Mouse (Mus musculus) right cerebral cortex, postnatal 36 days (tissue): ENCODE results near the gene Samm50.

Source experiments
- DNase-seq, 2 experiments: peaks; one replicate each; pipeline ENCODE4 v3.0.0; 2022; ENCODE audit warnings: low spot score in 2 of 2, mixed read lengths in 1 of 2

The Samm50 gene

GRCm38 (mm10) chr15:84210941-84211340, 18.9 kb downstream of the Samm50 start:
- DNase-seq, result no peak

DNA sequence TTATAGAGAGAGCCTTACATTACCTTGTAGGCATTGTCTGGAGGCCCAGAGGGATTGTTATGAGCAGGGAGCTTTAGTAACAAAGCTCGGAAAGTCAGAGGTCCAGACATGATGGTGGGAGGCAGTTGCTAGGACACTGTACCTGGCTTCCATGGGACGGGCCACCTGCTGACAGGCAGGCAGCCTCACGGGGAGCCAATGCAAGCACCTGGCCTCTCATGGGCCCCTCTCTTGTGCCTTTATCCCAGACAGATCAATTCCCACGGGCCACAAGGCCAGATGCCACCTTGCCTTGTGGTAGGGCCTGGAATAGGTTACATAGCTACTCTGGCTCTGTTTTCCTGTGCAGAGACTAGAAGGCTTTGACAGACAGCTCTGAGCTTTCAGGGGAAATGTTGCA, 19.5 kb downstream of the Samm50 start:
- no peak for DNase-seq

- peak; percentile 70 to 73 for DNase-seq
Measured at GRCm38 (mm10) chr15:84212031-84212755, 20.2 kb downstream of the Samm50 start.

- DNase-seq, result no peak
Measured at GRCm38 (mm10) chr15:84212756-84213105, 20.7 kb downstream of the Samm50 start.

DNA sequence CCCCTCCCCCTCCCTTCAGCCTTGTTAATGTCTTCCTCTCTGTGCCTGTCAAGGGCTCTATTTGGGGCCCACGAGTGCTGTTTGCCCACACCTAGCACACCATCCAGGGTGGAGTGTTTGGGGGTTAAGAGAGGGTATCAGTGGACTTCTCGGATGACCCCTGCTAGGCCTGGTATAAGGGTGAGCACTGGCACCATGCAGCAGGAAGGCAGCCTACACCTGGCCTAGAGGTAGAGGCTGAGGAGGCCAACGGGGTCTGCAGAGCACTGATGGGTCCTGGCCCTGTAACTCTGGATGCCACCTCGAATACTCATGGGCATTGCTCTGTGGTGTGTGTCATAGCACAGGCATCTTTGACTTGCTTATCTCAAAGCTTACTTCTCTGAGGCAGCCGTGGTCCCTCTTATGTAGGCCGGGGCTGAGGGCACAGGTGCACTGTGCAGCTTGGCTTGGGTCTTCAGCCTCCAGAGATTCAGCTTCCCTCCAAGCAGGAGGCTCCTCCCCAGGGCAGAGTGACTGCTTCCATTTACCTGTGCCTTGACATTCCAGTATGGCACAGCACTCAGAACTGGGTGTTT, 21.2 kb downstream of the Samm50 start:
- no peak for DNase-seq

GRCm38 (mm10) chr15:84214476-84214875, 22.4 kb downstream of the Samm50 start:
- DNase-seq, result no peak

GRCm38 (mm10) chr15:84215273-84215672, 23.2 kb downstream of the Samm50 start:
- no peak for DNase-seq

- DNase-seq, result no peak
Measured at GRCm38 (mm10) chr15:84216026-84216425, 24.0 kb downstream of the Samm50 start.

DNA sequence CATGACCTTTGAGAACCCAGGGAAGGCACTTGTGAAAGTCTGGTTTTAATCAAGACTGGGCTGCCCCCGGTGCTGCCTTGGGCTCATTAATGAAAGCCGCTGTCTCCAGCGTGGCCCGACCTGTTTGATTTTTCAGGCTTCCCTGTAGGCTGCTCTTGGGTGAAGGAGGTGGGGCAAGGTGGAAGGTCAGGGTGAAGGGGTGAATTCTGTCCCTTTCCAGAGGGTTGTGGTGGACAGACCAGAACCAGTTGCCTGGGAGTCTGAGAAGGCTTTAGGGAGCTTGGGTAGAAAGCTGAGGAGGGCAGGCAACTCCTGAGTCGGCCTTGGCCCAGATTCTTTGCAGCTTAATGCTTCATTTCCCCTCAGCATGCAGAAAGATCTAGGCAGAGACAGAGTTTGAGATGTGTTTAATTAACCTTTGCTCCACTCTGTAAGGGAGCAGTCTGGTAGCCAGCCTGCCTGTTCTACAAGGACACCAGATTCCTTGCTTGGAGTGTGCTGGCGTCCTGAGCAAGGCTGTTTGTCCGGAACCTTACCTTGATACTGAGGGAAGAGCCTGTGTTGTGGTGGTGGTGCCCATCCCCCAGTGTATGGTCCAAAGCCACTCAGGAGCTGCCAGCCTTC, 24.5 kb downstream of the Samm50 start:
- DNase-seq, result no peak

GRCm38 (mm10) chr15:84217969-84218782, 26.1 kb downstream of the Samm50 start:
- no peak for DNase-seq

DNA sequence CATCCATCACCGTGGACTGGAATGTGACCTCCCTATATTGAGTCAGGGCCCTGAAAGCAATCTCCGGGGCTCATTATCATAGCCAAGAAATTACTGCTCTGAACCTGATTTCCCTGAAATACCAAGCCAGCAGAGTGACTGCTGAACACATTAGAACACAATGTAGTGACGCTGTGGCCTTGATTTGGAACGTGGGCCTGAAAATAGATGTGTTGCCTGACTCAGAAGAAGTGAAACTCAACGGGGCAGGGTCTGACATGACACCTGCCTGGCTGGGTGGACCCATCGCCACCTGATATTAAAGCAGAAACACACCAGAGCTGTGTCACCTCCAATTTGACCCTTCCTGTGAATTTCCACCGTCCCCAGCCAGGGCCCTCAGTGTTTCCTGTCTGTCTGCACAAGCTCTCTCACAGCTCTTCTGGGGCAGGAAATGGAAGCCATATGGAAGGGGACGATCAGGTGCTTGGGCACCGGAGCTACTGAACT, 26.8 kb downstream of the Samm50 start:
- no peak for DNase-seq

DNA sequence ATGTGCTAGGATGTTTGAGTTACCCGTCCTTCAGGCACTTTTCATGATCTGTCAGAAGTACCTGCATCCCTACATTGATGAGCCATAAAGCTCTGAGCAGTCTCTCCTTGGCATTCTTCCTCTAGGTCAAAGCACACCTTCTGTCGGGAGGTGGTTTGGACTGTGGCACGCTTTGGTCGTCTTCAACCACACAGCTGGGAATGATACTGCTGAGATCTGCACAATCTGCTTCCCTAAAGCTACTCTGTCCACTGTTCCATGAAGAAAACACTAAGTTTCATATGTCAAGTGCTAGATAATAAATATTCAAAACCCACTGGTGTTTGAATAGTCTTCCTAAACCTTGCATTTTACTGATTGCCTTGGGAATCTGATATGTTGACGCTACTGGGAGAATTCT, 29.5 kb downstream of the Samm50 start:
- DNase-seq, result no peak

DNA sequence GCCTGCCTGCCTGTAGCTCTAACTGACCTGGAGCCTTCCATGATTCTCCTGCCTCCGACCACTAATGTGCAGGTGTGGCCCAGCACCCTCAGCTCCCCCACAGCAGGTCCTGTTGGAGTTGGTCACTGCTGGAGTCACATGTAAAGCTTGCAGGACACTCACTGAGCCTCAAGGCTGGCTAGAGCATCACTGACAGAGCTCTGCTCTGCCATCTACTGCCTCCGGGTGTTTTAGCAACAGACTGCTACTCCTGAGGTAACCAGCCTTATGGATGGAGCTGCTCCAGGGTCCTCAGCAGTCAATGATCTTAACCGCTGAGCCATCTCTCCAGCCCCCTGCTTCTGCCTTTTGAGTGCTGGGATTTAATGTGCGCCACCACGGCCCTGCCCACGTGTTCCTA, 31.4 kb downstream of the Samm50 start:
- no peak for DNase-seq

GRCm38 (mm10) chr15:84224779-84225178, 32.7 kb downstream of the Samm50 start:
- no peak for DNase-seq

DNA sequence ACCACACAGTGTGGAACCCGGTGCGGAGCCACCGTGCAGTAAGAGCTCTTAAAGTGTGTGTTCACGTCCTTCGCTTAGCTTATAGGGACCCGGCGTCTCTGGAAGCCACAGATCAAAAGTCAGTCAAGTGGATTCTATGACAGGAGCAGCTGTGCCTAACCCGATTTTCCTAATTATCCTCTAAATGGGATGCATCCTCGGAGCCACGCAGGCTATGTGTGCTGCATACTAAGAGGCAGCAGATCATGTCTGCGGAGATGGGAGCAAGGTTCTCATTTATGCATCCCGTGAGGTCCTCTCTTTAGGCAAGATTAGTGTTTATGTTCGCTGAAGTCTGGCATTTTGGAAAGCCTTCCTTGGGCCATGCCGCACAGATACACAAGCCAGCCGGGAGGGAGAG, 34.9 kb downstream of the Samm50 start:
- no peak for DNase-seq

DNA sequence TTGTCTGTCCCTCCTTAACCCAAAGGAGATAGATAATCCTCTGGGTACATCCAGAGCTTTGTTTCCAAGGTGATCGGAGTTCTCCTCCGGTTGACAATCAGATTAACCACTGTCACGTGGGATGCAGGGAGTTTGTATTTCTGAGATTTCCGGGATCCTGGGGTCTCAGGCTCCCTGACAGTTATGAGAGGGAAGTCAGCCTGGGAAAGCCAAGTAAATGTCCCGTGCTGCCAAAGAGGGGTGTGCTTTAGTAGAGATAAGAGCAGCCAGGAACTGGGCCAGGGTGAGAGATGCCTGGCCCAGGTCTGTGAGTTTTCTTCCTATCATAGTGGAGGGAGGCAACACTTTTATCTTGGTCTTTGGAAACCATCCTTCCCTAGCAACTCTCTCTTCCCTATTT, 38.6 kb downstream of the Samm50 start:
- no peak for DNase-seq

GRCm38 (mm10) chr15:84231113-84231712, 39.2 kb downstream of the Samm50 start:
- peak; percentile 66 to 72 for DNase-seq

DNA sequence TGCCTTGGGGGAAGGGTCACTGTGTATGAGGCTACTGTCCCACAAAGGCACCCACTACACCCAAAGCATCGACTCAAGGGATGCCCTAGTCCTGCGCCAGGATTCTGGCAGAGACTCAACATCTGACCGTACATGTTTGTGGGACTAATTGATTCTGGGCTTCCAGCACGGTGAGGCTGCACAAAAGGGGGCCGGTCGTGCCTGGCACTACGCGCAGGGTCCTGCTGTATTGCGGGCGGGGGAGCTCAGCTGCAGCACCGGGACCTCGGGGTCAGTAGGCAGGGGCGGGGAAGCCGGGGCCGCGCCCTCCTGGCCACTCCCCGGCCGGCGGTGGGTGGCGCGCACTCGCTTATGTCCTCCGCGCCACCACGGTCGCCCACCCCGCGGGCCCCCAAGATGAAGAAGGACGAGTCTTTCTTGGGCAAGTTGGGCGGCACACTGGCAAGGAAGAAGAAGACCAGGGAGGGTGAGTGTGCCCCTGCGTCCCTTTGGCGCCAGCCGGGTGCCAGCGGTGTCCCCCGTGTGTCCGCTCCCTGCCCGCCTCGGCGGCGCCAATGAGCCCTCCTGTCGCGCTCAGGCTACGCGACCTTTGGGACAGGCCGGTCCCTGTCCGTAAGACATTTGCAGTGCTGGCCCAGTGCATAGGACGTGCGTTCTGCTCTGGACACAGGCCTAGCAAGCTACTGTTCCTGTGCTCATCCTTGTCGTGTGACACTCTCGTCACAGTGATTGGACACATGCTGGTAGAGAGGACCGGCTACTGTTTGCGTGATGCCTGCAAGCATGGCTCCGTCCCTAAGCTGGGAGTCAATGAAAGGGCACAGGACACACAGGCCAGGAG, 39.9 kb downstream of the Samm50 start, which contains the start of gene Parvb:
Gene Parvb, plus strand, starts transcription at position 323 of the 841 bp plus-strand sequence.
- peak in 1 of 2 experiments; percentile 23 for DNase-seq

- DNase-seq, result no peak
Measured at GRCm38 (mm10) chr15:84232609-84233008, 40.6 kb downstream of the Samm50 start.

GRCm38 (mm10) chr15:84234794-84235581, 42.9 kb downstream of the Samm50 start:
- no peak for DNase-seq
